Mouse (Mus musculus): ENCODE results near the gene Sugt1.

Gene Sugt1

DNA sequence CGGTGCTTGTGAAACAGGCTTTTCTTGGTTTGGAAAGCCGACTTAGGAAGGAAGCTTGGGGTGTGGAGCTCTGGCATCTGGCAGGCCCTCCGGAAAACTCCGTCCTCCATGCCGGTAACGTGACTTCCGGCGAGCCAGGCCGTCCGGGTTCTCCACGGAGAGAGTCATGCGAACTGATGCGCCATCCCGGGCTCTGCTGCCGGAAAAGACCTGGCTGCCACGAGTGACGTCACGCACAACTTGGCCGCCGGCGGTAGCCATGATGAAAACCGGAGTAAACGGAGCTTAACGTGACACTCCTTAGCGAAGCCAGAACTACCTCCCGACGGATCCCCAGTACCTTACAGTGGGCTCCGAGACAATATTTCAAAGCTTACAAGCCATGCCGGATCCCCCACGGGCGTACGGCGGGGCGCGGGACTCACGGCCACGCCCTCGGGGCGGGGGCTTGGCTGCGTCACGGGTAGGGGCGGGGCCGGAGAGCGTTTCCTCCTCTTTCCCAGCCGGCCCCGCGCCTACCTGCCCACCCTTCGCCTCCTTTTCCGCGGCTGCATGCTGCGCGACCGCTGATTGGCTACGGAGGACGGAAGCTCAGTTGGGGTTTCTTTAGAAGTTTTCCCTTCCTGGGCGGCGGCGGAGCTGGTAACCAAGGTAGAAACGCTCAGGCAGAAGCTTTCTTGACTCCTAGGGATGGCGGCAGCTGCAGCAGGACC, at the start of gene Sugt1:
Gene Sugt1 (plus strand): TSS at position 553 of the 713 bp plus-strand sequence.
- peak; percentile 96 for DNase-seq (ENCODE audit: low spot score)

DNA sequence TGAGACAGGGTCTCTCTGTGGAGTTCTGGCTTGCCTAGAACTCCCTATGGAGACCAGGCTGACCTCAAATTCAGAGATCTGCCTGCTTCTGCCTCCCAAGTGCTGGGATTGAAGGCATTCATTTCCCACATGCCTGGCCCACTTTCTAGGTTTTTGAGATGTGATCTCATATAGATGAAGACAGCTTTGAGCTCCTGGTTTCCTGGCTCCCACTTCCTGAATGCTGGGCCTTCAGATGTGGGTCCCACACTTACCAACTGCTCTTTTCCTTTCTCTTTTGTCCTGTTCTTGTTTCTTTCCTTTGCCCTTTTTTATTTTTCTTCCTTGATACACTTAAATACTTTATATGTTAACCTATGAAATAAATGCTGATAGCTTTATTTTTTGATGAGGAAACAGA, 49.6 kb upstream of the Sugt1 start:
- no peak for DNase-seq (ENCODE audit: low spot score)

GRCm38 (mm10) chr14:79541606-79542005, 45.9 kb upstream of the Sugt1 start:
- DNase-seq (ENCODE audit: low spot score): no peak

DNA sequence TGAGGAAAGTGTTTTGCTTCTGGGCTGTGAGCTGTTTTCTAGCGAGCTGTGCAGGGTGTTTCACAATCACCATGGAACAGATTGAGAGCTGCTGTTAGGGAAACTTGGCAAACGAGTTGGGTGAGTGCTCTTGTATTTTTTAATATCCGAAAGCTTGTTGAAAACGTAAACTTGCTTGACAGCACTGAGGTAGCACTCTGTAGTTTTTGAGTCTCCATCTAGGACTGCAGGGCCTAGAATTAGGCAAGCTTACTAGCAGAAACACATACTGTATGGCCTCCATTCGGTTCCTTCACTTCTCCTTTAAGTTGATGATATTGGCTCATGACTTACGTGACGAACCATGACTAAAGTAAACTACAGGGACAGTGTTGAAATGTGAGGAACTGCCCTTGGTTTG, 38.1 kb upstream of the Sugt1 start:
- peak; percentile 37 for DNase-seq (ENCODE audit: low spot score)

GRCm38 (mm10) chr14:79551929-79552328, 35.6 kb upstream of the Sugt1 start:
- DNase-seq (ENCODE audit: low spot score): no peak

DNA sequence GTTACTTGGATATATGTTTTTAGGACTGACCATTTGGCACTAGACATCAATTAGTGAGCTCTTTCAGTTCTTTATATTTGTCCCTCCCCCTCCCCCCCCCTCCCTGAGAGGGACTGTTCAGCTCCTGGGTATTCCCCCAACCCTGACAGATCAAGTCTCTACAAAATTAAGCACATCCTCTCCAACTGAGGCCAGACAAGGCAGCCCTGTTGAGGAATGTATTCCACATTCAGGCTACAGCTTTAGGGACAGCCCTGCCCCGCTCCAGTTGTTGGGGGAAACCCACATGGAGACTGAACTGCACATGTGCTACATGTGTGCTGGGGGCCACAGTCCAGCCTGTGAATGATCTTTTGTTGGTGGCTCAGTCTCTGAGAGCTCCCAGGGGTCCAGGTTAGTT, 34.6 kb upstream of the Sugt1 start:
- no peak for DNase-seq (ENCODE audit: low spot score)

GRCm38 (mm10) chr14:79557796-79558195, 29.7 kb upstream of the Sugt1 start:
- no peak for DNase-seq (ENCODE audit: low spot score)

GRCm38 (mm10) chr14:79562745-79563144, 24.7 kb upstream of the Sugt1 start:
- no peak for DNase-seq (ENCODE audit: low spot score)

GRCm38 (mm10) chr14:79564784-79565183, 22.7 kb upstream of the Sugt1 start:
- DNase-seq (ENCODE audit: low spot score): no peak

- DNase-seq (ENCODE audit: low spot score): no peak
Measured at GRCm38 (mm10) chr14:79573482-79574191, 13.9 kb upstream of the Sugt1 start.

- no peak for DNase-seq (ENCODE audit: low spot score)
Measured at GRCm38 (mm10) chr14:79574361-79574760, 13.1 kb upstream of the Sugt1 start.

DNA sequence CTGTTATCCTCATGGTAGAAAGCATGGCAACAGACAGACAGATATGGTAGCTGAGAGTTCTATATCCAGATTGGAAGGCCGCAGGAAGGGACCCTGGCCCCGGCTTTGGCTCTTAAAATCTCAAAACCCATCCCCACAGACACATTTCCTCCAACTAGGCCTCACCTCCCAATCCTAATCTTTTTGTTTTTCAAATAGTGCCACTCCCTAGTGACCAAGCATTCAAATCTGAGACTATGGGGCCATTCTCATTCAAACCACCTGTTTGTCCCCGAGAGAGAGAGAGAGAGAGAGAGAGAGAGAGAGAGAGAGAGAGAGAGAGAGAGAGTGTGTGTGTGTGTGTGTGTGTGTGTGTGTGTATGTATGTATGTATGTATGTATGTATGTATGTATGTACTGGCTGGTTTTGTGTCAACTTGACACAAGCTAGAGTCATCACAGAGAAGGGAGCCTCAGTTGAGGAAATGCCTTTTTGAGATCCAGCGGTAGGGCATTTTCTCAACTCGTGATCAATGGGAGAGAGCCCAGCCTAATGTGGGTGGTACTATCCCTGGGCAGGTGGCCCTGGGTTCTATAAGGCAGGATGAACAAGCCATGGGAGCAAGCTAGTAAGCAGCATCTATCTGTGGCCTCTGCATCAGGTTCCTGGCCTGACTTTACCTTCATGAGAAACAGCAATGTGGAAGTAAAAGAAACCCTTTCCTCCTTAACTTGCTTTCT, 3.8 kb upstream of the Sugt1 start:
- DNase-seq (ENCODE audit: low spot score): no peak

DNA sequence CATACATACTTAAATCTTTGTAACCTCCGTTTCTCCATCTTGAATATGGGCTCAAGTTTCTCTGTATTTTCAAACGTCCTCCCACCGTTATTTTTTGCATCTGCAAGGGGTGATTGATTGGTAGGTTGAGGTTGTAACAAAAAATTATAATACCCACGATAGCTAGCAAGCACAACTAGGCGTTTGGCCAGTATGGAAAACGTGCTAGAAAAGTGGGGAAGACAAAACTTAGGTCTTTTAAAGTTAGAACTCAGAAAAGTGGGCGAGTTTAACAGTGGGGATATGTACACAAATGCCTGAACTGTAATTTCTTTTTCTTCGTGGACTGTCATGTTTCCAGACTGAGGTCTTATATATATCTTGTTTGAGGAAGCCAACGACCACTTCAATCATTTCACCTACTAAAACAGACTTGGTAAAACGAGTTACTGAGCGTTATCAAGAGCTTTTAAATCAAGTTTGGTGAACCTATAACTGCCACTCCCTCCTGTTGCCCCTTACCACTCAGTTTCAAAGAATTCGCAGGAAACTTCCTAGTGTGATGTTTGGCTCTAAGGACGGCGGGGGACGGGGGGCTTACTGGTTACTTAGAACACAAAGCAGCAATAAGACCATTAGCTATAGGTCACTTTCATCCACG, 872 bp upstream of the Sugt1 start:
- DNase-seq (ENCODE audit: low spot score): no peak

GRCm38 (mm10) chr14:79587852-79588229, 350 bp downstream of the Sugt1 start:
- no peak for DNase-seq (ENCODE audit: low spot score)

- no peak for DNase-seq (ENCODE audit: low spot score)
Measured at GRCm38 (mm10) chr14:79588534-79588951, 1.1 kb downstream of the Sugt1 start.

GRCm38 (mm10) chr14:79589401-79589800, 1.9 kb downstream of the Sugt1 start:
- DNase-seq (ENCODE audit: low spot score): no peak

- DNase-seq (ENCODE audit: low spot score): no peak
Measured at GRCm38 (mm10) chr14:79590916-79591315, 3.4 kb downstream of the Sugt1 start.

- no peak for DNase-seq (ENCODE audit: low spot score)
Measured at GRCm38 (mm10) chr14:79591611-79592010, 4.1 kb downstream of the Sugt1 start.

GRCm38 (mm10) chr14:79594069-79594468, 6.6 kb downstream of the Sugt1 start:
- DNase-seq (ENCODE audit: low spot score): no peak

GRCm38 (mm10) chr14:79596602-79597001, 9.1 kb downstream of the Sugt1 start:
- no peak for DNase-seq (ENCODE audit: low spot score)

DNA sequence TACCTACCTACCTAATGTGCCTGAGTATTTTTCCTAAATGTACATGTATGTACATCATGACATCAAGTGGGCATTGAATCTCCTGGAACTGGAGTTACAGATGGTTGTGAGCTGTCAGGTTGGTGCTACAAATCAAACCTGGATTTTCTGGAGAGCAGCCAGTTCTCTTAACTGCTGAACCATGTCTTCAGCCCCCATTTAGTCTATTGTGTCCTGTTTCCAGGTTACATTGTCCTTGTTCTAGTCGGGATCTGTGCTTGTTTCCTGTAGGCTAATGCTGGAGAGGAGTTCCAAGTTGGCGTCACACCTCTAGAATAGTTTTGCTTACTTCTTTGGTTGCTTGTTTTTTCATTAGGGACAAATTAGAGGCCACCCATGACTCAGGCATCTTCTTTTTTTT, 18.4 kb downstream of the Sugt1 start:
- no peak for DNase-seq (ENCODE audit: low spot score)

DNA sequence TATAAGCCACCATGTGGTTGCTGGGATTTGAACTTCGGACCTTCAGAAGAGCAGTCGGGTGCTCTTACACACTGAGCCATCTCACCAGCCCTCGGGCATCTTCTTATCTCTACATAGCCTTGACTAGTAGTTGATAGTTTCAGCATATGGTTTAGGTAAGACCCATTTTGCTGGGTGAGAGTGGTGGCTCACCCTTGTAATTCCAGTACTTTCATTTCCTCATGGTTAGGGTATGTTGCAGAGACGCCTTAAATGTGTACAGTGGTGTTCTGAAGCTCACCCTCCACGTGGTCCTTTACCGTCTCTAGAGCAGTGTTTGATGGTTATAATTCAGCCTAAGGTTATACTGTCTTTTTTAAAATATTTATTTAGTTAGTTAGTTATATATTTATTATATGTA, 18.9 kb downstream of the Sugt1 start:
- no peak for DNase-seq (ENCODE audit: low spot score)

GRCm38 (mm10) chr14:79606867-79607266, 19.4 kb downstream of the Sugt1 start:
- peak; percentile 24 for DNase-seq (ENCODE audit: low spot score)
